Mouse (Mus musculus): ENCODE results near the gene Gm10696. TPM values are rescaled to one million over a fixed set of nuclear protein-coding genes. Genes with fewer than 3 reads are reported as not detected.
"Not testable (repeated sequence)": the region's sequence is repeated elsewhere in the genome, so short reads cannot be mapped to it uniquely, and the experiment has no call there.

Gm10696 gene
- polyA plus RNA-seq (2015; fragmentation: Nextera tagmentation; extraction: Ambion mirVana): not detected in 2 replicates

DNA sequence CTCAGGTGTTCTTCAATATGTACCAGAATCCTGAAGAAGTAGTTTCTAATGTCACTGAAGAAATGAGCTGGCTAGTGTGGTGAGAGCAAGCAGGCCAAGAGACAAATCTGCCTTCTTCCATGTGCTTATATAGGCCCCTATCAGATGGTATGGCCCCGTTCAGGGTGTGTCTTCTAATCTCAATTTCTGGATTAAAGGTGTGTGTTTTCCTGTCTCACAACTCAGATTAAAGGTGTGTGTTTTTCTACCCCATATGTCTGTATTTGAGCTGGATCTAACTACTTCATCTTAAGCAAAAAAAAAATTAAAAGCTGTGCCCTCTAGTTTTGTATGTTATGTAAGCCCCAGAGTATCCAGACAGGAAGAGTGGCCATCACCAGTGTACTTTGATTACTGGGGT, at the start of gene Gm10696:
Gene Gm10696, minus strand, starts transcription at position 101 of the 400 bp plus-strand sequence.
- WGBS: 95% methylated on average over 1 of the region's 1 CpGs
- H3K36me3 ChIP-seq; H3K4me1 ChIP-seq (replicated peaks); H3K9me3 ChIP-seq; H3K27ac ChIP-seq; H3K9ac ChIP-seq (replicated peaks); ATAC-seq; H3K4me3 ChIP-seq (replicated peaks); H3K27me3 ChIP-seq; H3K4me2 ChIP-seq (replicated peaks): not testable (repeated sequence)

DNA sequence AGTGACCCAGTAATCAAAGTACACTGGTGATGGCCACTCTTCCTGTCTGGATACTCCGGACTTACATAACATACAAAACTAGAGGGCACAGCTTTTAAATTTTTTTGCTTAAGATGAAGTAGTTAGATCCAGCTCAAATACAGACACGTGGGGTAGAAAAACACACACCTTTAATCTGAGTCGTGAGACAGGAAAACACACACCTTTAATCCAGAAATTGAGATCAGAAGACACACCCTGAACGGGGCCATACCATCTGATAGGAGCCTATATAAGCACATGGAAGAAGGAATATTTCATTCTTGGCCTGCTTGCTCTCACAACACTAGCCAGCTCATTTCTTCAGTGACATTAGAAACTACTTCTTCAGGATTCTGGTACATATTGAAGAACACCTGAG, 18.4 kb upstream of the Gm10696 start, which contains the start of gene Gm5286:
Gene Gm5286, plus strand, starts transcription at position 301 of the 400 bp plus-strand sequence.
- not testable (repeated sequence) for ATAC-seq; H3K4me2 ChIP-seq (replicated peaks); H3K9ac ChIP-seq (replicated peaks); H3K4me1 ChIP-seq (replicated peaks); H3K4me3 ChIP-seq (replicated peaks); H3K36me3 ChIP-seq; H3K9me3 ChIP-seq; H3K27ac ChIP-seq; H3K27me3 ChIP-seq
- 87% methylated on average over 2 of the region's 4 CpGs for WGBS

GRCm38 (mm10) chr3:94167351-94167750, 10.6 kb downstream of the Gm10696 start:
- not testable (repeated sequence) for H3K4me1 ChIP-seq (replicated peaks); H3K4me2 ChIP-seq (replicated peaks); H3K9me3 ChIP-seq; H3K27ac ChIP-seq; H3K4me3 ChIP-seq (replicated peaks); H3K9ac ChIP-seq (replicated peaks); H3K27me3 ChIP-seq; ATAC-seq; H3K36me3 ChIP-seq

Other genes with a start within 250 kb of the Gm10696 start
- gene Gm9117, start 234.7 kb downstream of the Gm10696 start, polyA plus RNA-seq (2015; fragmentation: Nextera tagmentation; extraction: Ambion mirVana): not detected in 2 replicates
- not detected in 2 replicates for gene Tdpoz5, start 216.9 kb downstream of the Gm10696 start, polyA plus RNA-seq (2015; fragmentation: Nextera tagmentation; extraction: Ambion mirVana)
- not detected in 2 replicates for gene Gm9125, start 123.3 kb downstream of the Gm10696 start, polyA plus RNA-seq (2015; fragmentation: Nextera tagmentation; extraction: Ambion mirVana)
- not detected in 2 replicates for gene Gm10697, start 105.5 kb downstream of the Gm10696 start, polyA plus RNA-seq (2015; fragmentation: Nextera tagmentation; extraction: Ambion mirVana)
- not detected in 2 replicates for gene Gm5286, start 18.5 kb upstream of the Gm10696 start, polyA plus RNA-seq (2015; fragmentation: Nextera tagmentation; extraction: Ambion mirVana)
- gene Gm4778, start 85.8 kb upstream of the Gm10696 start, polyA plus RNA-seq (2015; fragmentation: Nextera tagmentation; extraction: Ambion mirVana): not detected in 2 replicates
- gene Them4, start 131.9 kb upstream of the Gm10696 start, polyA plus RNA-seq (2015; fragmentation: Nextera tagmentation; extraction: Ambion mirVana): 30.4 and 33.6 TPM in 2 replicates
- gene Them5, start 163.9 kb upstream of the Gm10696 start, polyA plus RNA-seq (2015; fragmentation: Nextera tagmentation; extraction: Ambion mirVana): 0.46 TPM in 1 of 2 replicates, not detected in the other
- gene C2cd4d, start 184.2 kb upstream of the Gm10696 start, polyA plus RNA-seq (2015; fragmentation: Nextera tagmentation; extraction: Ambion mirVana): 2.0 and 2.2 TPM in 2 replicates
- 0.79 and 1.0 TPM in 2 replicates for gene Rorc, start 194.6 kb upstream of the Gm10696 start, polyA plus RNA-seq (2015; fragmentation: Nextera tagmentation; extraction: Ambion mirVana)
- 0.83 and 1.4 TPM in 2 replicates for gene Lingo4, start 220.3 kb upstream of the Gm10696 start, polyA plus RNA-seq (2015; fragmentation: Nextera tagmentation; extraction: Ambion mirVana)
- 61.6 and 63.1 TPM in 2 replicates for gene Tdrkh, start 235.1 kb upstream of the Gm10696 start, polyA plus RNA-seq (2015; fragmentation: Nextera tagmentation; extraction: Ambion mirVana)

All from midbrain, embryonic 13.5 days (tissue).